Mouse (Mus musculus) erythroblast, embryonic 14.5 days (primary cell): ENCODE data around the gene Cel. TPM values are rescaled to one million over a fixed set of nuclear protein-coding genes. Genes with fewer than 3 reads are reported as not detected.

ENCODE experiments used
- H3K27me3 ChIP-seq: 2 replicates; pipeline ENCODE4 v1.6.1; 2012; ENCODE audit warnings: inconsistent platforms; ENCODE audit not compliant: control insufficient read depth
- H3K36me3 ChIP-seq: 2 replicates; pipeline ENCODE4 v1.6.1; 2012; ENCODE audit warnings: mild to moderate bottlenecking, inconsistent platforms; ENCODE audit not compliant: control insufficient read depth
- H3K4me1 ChIP-seq: 2 replicates; pipeline ENCODE4 v1.6.1; 2012; ENCODE audit warnings: inconsistent platforms; ENCODE audit not compliant: control insufficient read depth
- H3K4me3 ChIP-seq: replicated peaks from 2 replicates; pipeline ENCODE3; 2012; ENCODE audit warnings: moderate library complexity, mild to moderate bottlenecking, inconsistent platforms
- H3K9me3 ChIP-seq: 2 replicates; pipeline ENCODE4 v1.6.1; 2012; ENCODE audit warnings: low read length, inconsistent platforms, mixed read lengths; ENCODE audit not compliant: control insufficient read depth
- GATA1 ChIP-seq: IDR thresholded peaks from 2 replicates; pipeline ENCODE4 v1.6.1; 2012; ENCODE audit warnings: low read length, inconsistent platforms, mixed read lengths
- TAL1 ChIP-seq: IDR thresholded peaks from 3 replicates; pipeline ENCODE4 v1.6.1; 2012; ENCODE audit warnings: low read length, inconsistent platforms, mixed read lengths
- polyA plus RNA-seq: library from polyadenylated mRNA; stranded (reverse); fragments of >175 nt; gene quantifications from 2 replicates; pipeline ENCODE4 v1.2.3, GENCODE M21; 2012

The Cel gene
- polyA plus RNA-seq, 1 experiment: not detected

DNA sequence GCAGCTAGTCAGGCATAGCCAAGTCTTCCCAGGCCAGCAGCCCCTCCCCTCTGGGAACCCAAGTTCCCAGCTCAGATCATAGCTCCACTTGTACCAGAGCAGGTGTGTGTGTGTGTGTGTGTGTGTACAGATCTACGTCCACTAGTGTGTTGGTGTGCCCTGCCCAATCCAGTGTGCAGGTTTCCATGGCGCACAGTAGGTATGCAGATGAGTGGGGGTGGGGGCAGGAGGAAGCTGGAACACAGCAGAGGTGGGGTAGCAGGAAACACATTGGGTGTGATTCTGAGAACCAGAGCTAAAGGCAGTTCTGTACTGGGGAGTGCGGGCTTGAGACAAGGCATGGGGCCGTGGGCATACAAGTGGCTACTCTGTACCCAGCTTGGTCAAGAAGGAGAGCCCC lies 1.2 kb upstream of the Cel start:
- no peak overlapping the region for H3K4me3 ChIP-seq
- TF ChIP-seq TAL1: no peak
- no peak for TF ChIP-seq GATA1
- H3K27me3 ChIP-seq: no peaks in the 10 kb centered on the region
- no peaks in the 10 kb centered on the region for H3K9me3 ChIP-seq
- H3K4me1 ChIP-seq: no peaks in the 10 kb centered on the region
- peaks cover 44% of the 10 kb centered on the region for H3K36me3 ChIP-seq

DNA sequence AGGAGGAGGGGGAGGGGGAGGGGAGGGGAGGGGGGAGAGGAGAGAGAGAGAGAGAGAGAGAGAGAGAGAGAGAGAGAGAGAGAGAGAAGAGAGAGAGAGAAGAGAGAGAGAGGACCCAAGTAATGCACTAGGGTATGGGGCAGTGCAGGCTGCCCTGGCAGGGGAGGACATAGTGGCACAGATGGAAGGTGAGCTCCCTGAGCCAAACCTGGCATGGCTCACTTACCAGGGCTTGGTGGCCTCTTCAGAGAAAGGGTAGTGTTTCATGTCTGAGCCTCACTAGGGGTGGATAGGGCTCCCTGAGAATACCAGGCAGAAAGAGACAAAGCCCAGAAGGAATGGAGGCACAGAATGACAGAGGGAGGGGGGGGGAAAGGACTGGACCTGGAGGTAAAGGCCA lies 627 bp upstream of the Cel start:
- Histone ChIP-seq H3K36me3 (peaks cover 38% of the 10 kb centered on the region), H3K4me3 (no peak overlapping the region), H3K4me1 (no peaks in the 10 kb centered on the region), H3K9me3 (no peaks in the 10 kb centered on the region), H3K27me3 (no peaks in the 10 kb centered on the region)
- no peak for TF ChIP-seq TAL1
- no peak for TF ChIP-seq GATA1

DNA sequence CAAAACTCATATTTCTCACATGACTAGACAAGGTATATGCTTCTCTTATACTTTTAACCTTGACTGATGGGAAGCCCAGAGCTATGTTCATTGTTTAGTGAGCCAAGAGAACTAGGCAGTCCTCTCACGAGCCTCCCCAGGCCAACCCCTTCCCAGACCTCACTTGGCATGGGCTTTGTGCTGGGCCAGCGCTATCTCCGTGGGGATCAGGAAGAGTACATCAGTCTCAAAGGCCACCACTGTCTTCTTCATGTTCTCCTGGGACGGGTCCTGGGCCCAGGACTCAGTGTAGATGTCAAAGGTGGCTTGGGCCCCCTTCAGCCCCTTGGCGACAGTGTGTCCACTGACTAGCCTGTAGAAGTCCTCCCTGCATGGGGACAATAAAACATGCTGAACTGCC lies 5.8 kb downstream of the Cel start:
- no peak for TF ChIP-seq GATA1
- no peak for TF ChIP-seq TAL1
- H3K27me3 ChIP-seq: no peaks in the 10 kb centered on the region
- no peaks in the 10 kb centered on the region; the same call in 1 of the 2 replicates for H3K36me3 ChIP-seq

DNA sequence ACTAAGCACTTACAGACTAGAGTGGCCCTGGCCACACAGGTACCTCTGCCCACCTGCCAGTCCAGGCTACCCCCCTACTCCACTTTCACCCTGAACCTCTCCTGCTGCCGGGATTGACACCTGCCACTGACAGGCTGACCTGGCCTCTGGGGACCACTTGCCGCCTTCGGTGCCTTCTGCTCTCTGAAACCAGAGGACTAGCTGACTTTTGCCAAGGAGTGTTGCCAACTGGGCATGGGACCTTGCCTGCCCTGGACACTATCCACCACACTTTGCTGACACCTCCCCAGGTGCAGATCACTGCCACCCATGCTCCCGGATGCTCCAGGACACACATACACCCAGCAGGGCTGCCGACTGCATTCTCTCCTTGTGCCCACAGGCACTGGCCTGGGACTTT lies 10.9 kb downstream of the Cel start:
- TF ChIP-seq TAL1: no peak
- no peak for TF ChIP-seq GATA1
- H3K4me3 ChIP-seq: no peak overlapping the region
- H3K9me3 ChIP-seq: no peaks in the 10 kb centered on the region
- no peaks in the 10 kb centered on the region; the same call in 1 of the 2 replicates for H3K36me3 ChIP-seq
- H3K4me1 ChIP-seq: no peaks in the 10 kb centered on the region
- no peaks in the 10 kb centered on the region for H3K27me3 ChIP-seq

More for the DNA sequence above, 5.8 kb downstream of the Cel start:
- Histone ChIP-seq H3K4me1 (no peaks in the 10 kb centered on the region), H3K9me3 (no peaks in the 10 kb centered on the region), H3K4me3 (no peak overlapping the region)

DNA sequence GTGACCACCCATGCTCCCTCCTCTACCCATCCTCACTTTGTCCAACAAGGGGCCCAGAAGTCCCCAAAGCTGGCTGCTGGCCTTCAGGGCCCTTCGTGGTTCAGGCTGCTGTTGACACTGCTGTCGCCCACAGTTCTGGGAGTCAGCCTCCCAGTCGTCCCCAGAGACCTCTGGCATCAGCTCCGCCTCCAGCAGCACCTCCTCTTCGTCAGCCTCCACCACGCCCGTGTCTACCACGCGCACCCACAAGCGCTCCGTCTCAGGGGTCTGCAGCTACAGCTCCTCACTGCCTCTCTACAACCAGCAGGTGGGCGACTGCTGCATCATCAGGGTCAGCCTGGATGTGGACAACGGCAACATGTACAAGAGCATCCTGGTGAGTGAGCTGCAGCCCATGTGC lies 14.0 kb downstream of the Cel start:
- no peaks in the 10 kb centered on the region; the same call in 1 of the 2 replicates for H3K36me3 ChIP-seq
- TF ChIP-seq GATA1 (no peak), TAL1 (no peak)
- no peaks in the 10 kb centered on the region for H3K4me1 ChIP-seq
- no peak overlapping the region for H3K4me3 ChIP-seq
- no peaks in the 10 kb centered on the region for H3K9me3 ChIP-seq
- no peaks in the 10 kb centered on the region for H3K27me3 ChIP-seq

DNA sequence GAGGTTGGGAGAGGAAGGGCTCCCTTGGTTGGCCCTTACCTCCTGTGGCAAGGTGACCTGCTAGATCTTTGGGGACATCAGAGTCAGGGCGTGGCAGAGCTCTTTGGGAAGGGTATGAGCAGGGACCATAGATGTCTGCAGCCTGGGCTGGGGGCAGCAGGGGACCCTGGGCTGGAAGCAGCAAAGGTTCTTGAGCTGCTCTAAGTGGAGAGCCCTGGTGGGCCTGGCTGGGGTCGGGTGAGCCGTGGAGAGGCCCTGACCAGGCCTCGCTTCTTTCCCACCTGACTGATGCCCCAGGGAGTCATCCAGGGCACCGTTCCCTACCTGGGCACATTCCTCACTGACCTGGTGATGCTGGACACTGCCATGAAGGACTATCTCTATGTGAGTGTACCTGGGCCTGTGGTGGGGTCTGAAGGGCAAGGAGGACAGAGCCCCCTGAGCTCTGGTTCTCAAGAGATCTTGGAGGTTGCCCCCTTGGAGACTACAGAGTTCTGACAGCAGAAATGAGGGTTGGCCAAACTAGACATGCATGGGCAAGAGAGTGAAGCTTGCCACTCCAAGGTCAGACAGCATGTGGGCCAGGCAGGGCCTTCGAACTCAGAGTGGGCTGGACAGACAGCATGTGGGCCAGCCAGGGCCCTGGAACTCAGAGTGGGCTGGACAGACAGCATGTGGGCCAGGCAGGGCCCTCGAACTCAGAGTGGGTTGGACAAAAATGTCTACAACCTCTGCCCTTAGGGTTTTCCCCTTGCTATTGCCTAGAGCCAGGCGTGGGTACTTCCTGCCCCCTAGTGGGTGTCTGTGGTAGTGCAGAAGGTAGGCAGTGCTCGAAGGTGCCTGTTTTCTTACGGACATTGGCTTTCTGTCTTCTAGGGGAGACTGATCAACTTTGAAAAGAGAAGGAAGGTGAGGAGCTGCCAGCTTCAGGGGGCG lies 15.7 kb downstream of the Cel start:
- Histone ChIP-seq H3K9me3 (no peaks in the 10 kb centered on the region), H3K4me1 (no peaks in the 10 kb centered on the region), H3K36me3 (no peaks in the 10 kb centered on the region; the same call in 1 of the 2 replicates), H3K27me3 (no peaks in the 10 kb centered on the region), H3K4me3 (no peak overlapping the region)
- TF ChIP-seq GATA1: no peak

DNA sequence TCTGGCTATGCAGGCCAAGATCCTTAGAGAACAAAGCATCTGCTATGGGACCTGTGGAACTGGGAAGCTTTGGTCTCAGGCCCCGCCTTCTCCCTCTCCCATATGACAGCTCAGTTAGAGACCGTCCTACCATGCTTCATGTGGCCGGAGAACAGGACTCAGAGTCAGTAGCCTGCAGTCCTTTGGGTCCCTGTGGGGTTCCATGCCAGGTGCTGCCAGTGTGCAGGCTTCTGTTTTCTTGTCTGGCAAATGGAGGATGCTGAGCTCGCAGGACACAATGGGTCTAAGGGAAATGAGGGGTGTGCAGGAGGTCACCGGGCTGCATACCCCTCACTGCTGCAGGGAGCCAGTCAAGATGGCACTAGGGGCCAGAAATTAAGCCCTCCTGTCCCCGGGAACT lies 16.6 kb downstream of the Cel start:
- no peak overlapping the region for H3K4me3 ChIP-seq
- H3K27me3 ChIP-seq: no peaks in the 10 kb centered on the region
- H3K9me3 ChIP-seq: no peaks in the 10 kb centered on the region
- no peaks in the 10 kb centered on the region for H3K4me1 ChIP-seq
- no peaks in the 10 kb centered on the region; the same call in 1 of the 2 replicates for H3K36me3 ChIP-seq
- TF ChIP-seq TAL1 (no peak), GATA1 (no peak)

- no peaks in the 10 kb centered on the region for H3K27me3 ChIP-seq
- no peaks in the 10 kb centered on the region for H3K4me1 ChIP-seq
- TF ChIP-seq TAL1: no peak
- TF ChIP-seq GATA1: no peak
Measured at GRCm38 (mm10) chr2:28545976-28546375, 17.2 kb downstream of the Cel start.

DNA sequence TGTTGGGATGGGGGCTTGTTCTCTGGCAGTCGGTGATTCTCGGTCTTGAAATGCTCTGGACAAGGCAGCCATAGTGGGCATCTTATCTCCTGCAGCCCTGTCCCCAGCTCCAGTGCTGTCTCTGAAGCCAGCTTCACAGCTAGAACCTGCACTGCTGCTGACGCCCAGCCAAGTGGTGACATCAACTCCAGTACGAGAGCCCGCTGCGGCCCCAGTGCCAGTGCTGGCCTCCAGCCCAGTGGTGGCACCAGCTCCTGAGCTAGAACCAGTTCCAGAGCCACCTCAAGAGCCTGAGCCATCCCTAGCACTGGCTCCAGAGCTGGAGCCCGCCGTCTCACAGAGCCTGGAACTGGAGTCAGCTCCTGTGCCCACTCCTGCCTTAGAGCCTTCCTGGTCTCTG lies 19.3 kb downstream of the Cel start:
- H3K4me1 ChIP-seq: no peaks in the 10 kb centered on the region
- H3K4me3 ChIP-seq: no peak overlapping the region
- H3K36me3 ChIP-seq: no peaks in the 10 kb centered on the region; the same call in 1 of the 2 replicates
- no peaks in the 10 kb centered on the region for H3K27me3 ChIP-seq
- no peaks in the 10 kb centered on the region for H3K9me3 ChIP-seq
- TF ChIP-seq GATA1 (no peak), TAL1 (no peak)

More at GRCm38 (mm10) chr2:28545976-28546375, 17.2 kb downstream of the Cel start:
- Histone ChIP-seq H3K36me3 (no peaks in the 10 kb centered on the region; the same call in 1 of the 2 replicates), H3K4me3 (no peak overlapping the region), H3K9me3 (no peaks in the 10 kb centered on the region)
